Mouse (Mus musculus) cerebellum, adult 2 months (tissue): ENCODE results near the gene Lbhd1. TPM values are rescaled to one million over a fixed set of nuclear protein-coding genes. Genes with fewer than 3 reads are reported as not detected.
A peak's percentile ranks its signal among the peaks of the same experiment; 100 is the strongest.
"Not testable (repeated sequence)": the region's sequence is repeated elsewhere in the genome, so short reads cannot be mapped to it uniquely, and the experiment has no call there.

ENCODE experiments used
- DNase-seq, 2 experiments: peaks; one replicate each; pipeline ENCODE4 v3.0.0; 2021
- H3K27ac ChIP-seq: fragments of 200-500 bp; 2 replicates; pipeline ENCODE4 v1.5.1; 2012; ENCODE audit warnings: low read length, control low read depth, inconsistent platforms; ENCODE audit not compliant: insufficient read depth
- H3K27me3 ChIP-seq: fragments of 200-500 bp; 2 replicates; pipeline ENCODE4 v1.6.1; 2012; ENCODE audit warnings: inconsistent platforms, mild to moderate bottlenecking, low read length, moderate library complexity; ENCODE audit not compliant: control insufficient read depth, insufficient read depth
- H3K4me1 ChIP-seq: fragments of 200-500 bp; 2 replicates; pipeline ENCODE4 v1.6.1; 2011; ENCODE audit warnings: low read length; ENCODE audit not compliant: control insufficient read depth, insufficient read depth
- H3K4me3 ChIP-seq: fragments of 200-500 bp; replicated peaks from 2 replicates; pipeline ENCODE3; 2011; ENCODE audit warnings: mild to moderate bottlenecking, low read depth, low read length, control low read depth; ENCODE audit not compliant: insufficient read depth
- CTCF ChIP-seq: fragments of 200-500 bp; IDR thresholded peaks from 2 replicates; pipeline ENCODE4 v1.5.1; 2011; ENCODE audit warnings: low read depth, mild to moderate bottlenecking, control low read depth, low read length, moderate library complexity, borderline replicate concordance; ENCODE audit not compliant: insufficient read depth
- POLR2A ChIP-seq: fragments of 200-500 bp; IDR thresholded peaks from 2 replicates; pipeline ENCODE4 v1.6.1; 2011; ENCODE audit warnings: low read length, control low read depth, borderline replicate concordance; ENCODE audit not compliant: insufficient read depth
- WGBS: fragments of 180-500 bp; shearing (Covaris S2); methylation state at CpG from one replicate; pipeline ENCODE4 v1.1.7; 2018; 5-methylcytosine and 5-hydroxymethylcytosine counted together
- polyA plus RNA-seq: library from polyadenylated mRNA; depleted of rRNA; stranded (reverse); fragments of >200 nt; gene quantifications from 2 replicates; pipeline ENCODE4 v1.2.3, GENCODE M21; 2012

The Lbhd1 gene
- polyA plus RNA-seq, 1 experiment: 5.1 TPM

DNA sequence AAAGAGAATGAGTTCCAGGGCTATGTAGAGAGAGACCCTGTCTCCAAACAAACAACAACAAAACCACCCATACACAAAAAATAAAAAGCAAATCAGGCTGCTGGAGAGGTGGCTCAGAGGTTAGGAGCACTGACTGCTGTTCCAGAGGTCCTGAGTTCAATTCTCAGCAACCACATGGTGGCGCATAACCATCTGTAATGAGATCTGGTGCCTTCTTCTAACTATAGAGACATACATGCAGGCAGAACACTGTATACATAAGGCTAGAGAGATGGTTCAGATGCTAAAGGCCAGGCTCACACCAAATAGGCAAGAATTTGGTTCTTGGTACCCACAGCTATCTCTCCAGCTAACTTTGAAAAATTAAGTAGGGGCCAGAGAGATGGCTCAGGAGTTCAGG is 24.5 kb upstream of the Lbhd1 start:
- no peak overlapping the region for H3K4me3 ChIP-seq

DNA sequence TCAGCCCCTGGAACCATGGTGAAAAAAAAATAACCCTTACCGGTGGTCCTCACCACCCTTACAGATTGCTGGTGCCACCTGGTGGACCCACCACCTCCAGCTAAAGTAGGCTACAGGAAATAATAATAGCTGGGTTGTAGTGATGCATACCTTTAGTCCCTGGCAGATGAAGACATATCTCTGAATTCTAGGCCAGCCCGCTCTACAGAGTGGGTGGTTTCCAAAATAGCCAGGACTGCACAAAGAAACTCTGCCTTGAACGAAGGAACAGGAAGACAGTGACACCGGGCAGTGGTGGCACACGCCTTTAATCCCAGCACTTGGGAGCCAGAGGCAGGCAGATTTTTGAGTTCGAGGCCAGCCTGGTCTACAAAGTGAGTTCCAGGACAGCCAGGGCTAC is 19.3 kb upstream of the Lbhd1 start:
- Histone ChIP-seq H3K4me3 (no peak overlapping the region), H3K27me3 (no peaks in the 10 kb centered on the region), H3K4me1 (no peaks in the 10 kb centered on the region), H3K27ac (no peak overlapping the region)
- TF ChIP-seq CTCF: no peak
- no peak for TF ChIP-seq POLR2A
- no peak for DNase-seq
- WGBS: 80% methylated on average over 6 of the region's 6 CpGs

More for the DNA sequence above, 24.5 kb upstream of the Lbhd1 start:
- H3K4me1 ChIP-seq: no peaks in the 10 kb centered on the region
- TF ChIP-seq POLR2A (no peak), CTCF (no peak)
- 34% methylated on average over 1 of the region's 1 CpGs for WGBS
- no peaks in the 10 kb centered on the region for H3K27me3 ChIP-seq
- no peak overlapping the region for H3K27ac ChIP-seq
- no peak for DNase-seq

DNA sequence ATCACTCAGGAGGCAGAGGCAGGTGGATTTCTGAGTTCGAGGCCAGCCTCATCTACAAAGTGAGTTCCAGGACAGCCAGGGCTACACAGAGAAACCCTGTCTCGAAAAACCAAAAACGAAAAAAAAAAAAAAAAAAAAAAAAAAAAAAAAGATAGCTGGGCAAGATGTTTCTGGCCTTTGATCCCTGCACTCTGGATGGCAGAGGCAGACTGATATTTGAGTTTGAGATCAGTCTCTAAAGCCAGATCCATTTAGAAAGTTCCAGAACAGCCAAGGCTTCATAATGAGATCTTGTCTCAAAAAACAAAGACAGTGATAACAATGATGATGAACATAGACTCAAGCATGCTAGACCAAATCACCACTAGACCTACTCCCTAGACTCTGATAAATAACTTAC is 13.2 kb upstream of the Lbhd1 start:
- H3K27me3 ChIP-seq, DNase-seq, H3K4me1 ChIP-seq, H3K4me3 ChIP-seq, H3K27ac ChIP-seq: not testable (repeated sequence)
- WGBS: 75% methylated on average over 3 of the region's 3 CpGs

DNA sequence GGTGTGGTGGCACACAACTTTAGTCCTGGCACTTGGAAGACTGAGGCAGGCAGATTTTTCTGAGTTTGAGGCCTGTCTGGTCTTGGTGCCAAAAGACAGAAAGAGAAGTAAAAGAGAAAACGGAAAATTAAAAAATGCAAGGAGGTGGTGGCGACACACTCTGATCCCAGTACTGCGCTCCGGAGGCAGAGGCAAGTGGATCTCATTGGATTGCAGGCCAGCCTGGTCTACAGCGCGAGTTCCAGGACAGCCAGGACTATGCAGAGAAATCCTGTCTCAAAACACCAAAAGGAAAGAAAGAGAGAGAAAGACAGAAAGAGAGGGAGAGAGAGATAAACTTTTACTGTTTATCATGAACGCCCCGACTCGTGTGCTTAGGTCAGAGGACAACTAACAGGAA is 12.7 kb upstream of the Lbhd1 start:
- WGBS: 45% methylated on average over 9 of the region's 9 CpGs
- peak overlapping the region; percentile 75 for H3K4me3 ChIP-seq
- H3K27me3 ChIP-seq: no peaks in the 10 kb centered on the region
- H3K4me1 ChIP-seq: no peaks in the 10 kb centered on the region; the same call in 1 of the 2 replicates
- TF ChIP-seq POLR2A (no peak), CTCF (no peak)
- H3K27ac ChIP-seq: no peak overlapping the region
- DNase-seq: no peak

DNA sequence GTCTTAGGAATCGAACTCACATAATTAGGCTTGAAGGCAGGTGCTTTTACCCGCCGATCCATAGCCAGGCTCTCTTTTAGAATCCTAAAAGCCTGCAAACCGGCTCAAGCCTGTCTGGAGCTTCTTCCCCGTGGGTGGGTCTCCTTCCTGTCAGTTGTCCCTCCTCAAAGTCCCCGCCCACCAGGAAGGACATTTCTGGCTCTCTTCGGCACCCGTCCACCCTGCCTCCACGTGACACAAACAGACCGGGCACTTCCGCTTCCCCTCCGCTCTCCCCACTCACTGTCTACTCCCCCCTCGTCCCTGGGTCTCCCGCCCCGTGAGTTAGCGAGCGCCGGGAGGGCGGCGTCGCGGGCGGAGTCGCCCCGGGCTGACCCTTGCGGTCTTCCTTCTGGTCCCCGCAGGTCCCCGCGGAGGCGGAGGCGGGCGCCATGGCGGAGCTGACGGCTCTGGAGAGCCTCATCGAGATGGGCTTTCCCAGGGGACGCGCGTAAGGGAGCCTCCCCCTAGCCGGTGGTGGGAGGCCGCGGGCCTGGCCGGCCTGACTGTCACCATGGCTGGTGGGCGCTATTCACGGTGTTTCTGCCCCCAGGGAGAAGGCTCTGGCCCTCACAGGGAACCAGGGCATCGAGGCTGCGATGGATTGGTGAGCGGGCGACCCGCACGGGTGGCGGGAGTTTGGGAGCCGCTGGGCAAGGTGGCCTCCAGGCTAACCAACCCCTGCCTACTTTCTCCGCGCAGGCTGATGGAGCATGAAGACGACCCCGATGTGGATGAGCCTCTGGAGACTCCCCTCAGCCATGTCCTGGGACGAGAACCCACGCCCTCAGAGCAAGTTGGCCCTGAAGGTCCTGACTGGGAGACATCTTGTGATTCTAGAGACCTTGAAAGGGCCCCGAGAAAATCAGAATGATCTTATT is 12.0 kb upstream of the Lbhd1 start, which contains the start of gene Ubxn1:
TSS of gene Ubxn1 (plus strand) at position 230 of the 920 bp plus-strand sequence.
- no peaks in the 10 kb centered on the region; the same call in 1 of the 2 replicates for H3K4me1 ChIP-seq
- peak within 1 kb of the TSS; percentile 54; the same call in 1 of the 2 replicates for H3K27ac ChIP-seq
- under 1% methylated on average over 59 of the region's 59 CpGs for WGBS
- peak within 1 kb of the TSS; percentile 75 for H3K4me3 ChIP-seq
- peak; percentile 97 to 98 for DNase-seq
- TF ChIP-seq CTCF: no peak
- peak; percentile 42; the same call in 1 of the 2 replicates for TF ChIP-seq POLR2A
- no peaks in the 10 kb centered on the region for H3K27me3 ChIP-seq

DNA sequence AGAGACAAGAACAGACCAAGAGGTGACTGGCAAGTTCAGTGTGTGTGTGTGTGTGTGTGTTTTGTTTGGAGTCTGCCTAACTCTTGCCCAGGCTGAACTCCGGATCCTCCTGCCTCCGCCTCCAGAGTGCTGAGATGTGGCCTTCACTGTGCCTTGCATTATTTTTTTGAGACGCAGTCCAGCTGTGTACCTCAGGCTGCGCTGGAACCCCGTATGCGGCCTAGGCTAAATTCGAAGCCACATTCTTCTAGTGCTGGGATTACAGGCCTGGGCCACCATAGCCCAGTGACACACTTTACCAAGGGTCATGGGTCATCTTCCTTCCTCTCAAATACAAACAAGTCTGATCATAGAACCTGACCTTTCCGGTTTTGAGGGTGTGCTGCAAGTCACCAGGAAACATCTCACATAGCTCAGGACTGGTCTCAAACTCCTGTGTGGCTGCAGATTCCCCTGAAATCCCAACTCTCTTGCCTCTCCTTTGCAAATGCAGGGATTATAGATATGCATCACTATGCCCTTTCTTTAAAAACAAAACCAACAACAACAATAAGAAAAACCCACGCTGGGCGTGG is 11.2 kb upstream of the Lbhd1 start:
- no peak for TF ChIP-seq POLR2A
- no peak for TF ChIP-seq CTCF
- H3K4me3 ChIP-seq: peak overlapping the region; percentile 75
- no peak overlapping the region for H3K27ac ChIP-seq
- DNase-seq: no peak
- no peaks in the 10 kb centered on the region; the same call in 1 of the 2 replicates for H3K4me1 ChIP-seq
- H3K27me3 ChIP-seq: no peaks in the 10 kb centered on the region
- WGBS: 72% methylated on average over 10 of the region's 10 CpGs

DNA sequence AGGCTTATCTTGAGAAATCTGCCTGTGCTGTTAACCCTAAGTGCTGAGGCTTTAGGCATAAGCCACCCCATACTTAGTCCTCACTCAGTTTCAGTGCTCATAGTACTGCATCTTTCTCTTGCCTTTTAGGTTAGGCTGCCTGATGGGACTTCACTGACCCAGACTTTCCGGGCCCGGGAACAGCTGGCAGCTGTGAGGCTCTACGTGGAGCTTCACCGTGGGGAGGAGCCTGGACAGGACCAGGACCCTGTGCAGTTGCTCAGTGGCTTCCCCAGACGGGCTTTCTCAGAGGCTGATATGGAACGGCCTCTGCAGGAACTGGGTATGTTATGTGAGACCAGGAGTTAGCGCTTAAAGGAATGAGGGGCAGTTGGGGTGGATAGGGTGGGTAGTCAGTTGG is 8.5 kb upstream of the Lbhd1 start:
- H3K27me3 ChIP-seq: no peaks in the 10 kb centered on the region
- no peak for DNase-seq
- H3K4me1 ChIP-seq: no peaks in the 10 kb centered on the region; the same call in 1 of the 2 replicates
- TF ChIP-seq POLR2A (no peak), CTCF (no peak)
- H3K27ac ChIP-seq: no peak overlapping the region
- no peak overlapping the region for H3K4me3 ChIP-seq
- 85% methylated on average over 7 of the region's 7 CpGs for WGBS
